Mouse (Mus musculus): ENCODE data around the gene Dusp1. TPM values are rescaled to one million over a fixed set of nuclear protein-coding genes. Genes with fewer than 3 reads are reported as not detected.
A peak's percentile ranks its signal among the peaks of the same experiment; 100 is the strongest.

Gene Dusp1
- total and polyA plus RNA-seq, 3 experiments: 61.4 to 122 (median 71.3) TPM

GRCm38 (mm10) chr17:26605636-26606035 is 43.7 kb upstream of the Dusp1 start:
- Histone ChIP-seq H3K9ac (ENCODE audit: low read depth, low read length) (no peak overlapping the region), H3K27ac (peak overlapping the region; percentile 57), H3K27me3 (ENCODE audit: control insufficient read depth, insufficient read depth, low read length) (no peaks in the 10 kb centered on the region), H3K79me2 (replicated peaks; ENCODE audit: control insufficient read depth, insufficient read depth, low read length) (no peaks in the 10 kb centered on the region; the same call in 1 of the 2 replicates), H3K4me1 (ENCODE audit: control insufficient read depth, insufficient read depth, low read length) (peaks cover 40% of the 10 kb centered on the region), H3K4me3 (no peak overlapping the region), H3K36me3 (ENCODE audit: control insufficient read depth, insufficient read depth, low read length) (no peaks in the 10 kb centered on the region)
- intact Hi-C loops (cut with DNase I): no loop called here
- TF ChIP-seq EP300 (IDR thresholded peaks at IDR 0.05; ENCODE audit: insufficient read depth, low read depth, low read length) (no peak), CTCF (IDR thresholded peaks at IDR 0.05) (no peak), POLR2A (IDR thresholded peaks at IDR 0.05; ENCODE audit: insufficient read depth, low read depth, low read length) (no peak)
- DNase-seq: peak in 1 of 2 experiments; percentile 48
- WGBS: 55% methylated on average over 4 of the region's 4 CpGs

- H3K79me2 ChIP-seq (replicated peaks; ENCODE audit: control insufficient read depth, insufficient read depth, low read length): no peaks in the 10 kb centered on the region; the same call in 1 of the 2 replicates
- TF ChIP-seq EP300 (IDR thresholded peaks at IDR 0.05; ENCODE audit: insufficient read depth, low read depth, low read length) (no peak), CTCF (IDR thresholded peaks at IDR 0.05) (no peak), POLR2A (IDR thresholded peaks at IDR 0.05; ENCODE audit: insufficient read depth, low read depth, low read length) (no peak)
- no peaks in the 10 kb centered on the region for H3K27me3 ChIP-seq (ENCODE audit: control insufficient read depth, insufficient read depth, low read length)
- peak overlapping the region; percentile 83 for H3K27ac ChIP-seq
- DNase-seq: no peak
- H3K4me1 ChIP-seq (ENCODE audit: control insufficient read depth, insufficient read depth, low read length): peaks cover 38% of the 10 kb centered on the region
- no peak overlapping the region for H3K9ac ChIP-seq (ENCODE audit: low read depth, low read length)
- intact Hi-C loops (cut with DNase I): loop anchor here (2.0 kb wide), 1 partner anchor 17 kb away; no protein-coding TSS in a partner anchor
- no peak overlapping the region for H3K4me3 ChIP-seq
- H3K36me3 ChIP-seq (ENCODE audit: control insufficient read depth, insufficient read depth, low read length): no peaks in the 10 kb centered on the region
- 74% methylated on average over 8 of the region's 8 CpGs for WGBS
These were observed 41.4 kb upstream of the Dusp1 start for GRCm38 (mm10) chr17:26603311-26603710.

GRCm38 (mm10) chr17:26602371-26602885 is 40.5 kb upstream of the Dusp1 start:
- Histone ChIP-seq H3K79me2 (replicated peaks; ENCODE audit: control insufficient read depth, insufficient read depth, low read length) (no peaks in the 10 kb centered on the region; the same call in 1 of the 2 replicates), H3K27me3 (ENCODE audit: control insufficient read depth, insufficient read depth, low read length) (no peaks in the 10 kb centered on the region), H3K4me1 (ENCODE audit: control insufficient read depth, insufficient read depth, low read length) (peaks cover 38% of the 10 kb centered on the region), H3K36me3 (ENCODE audit: control insufficient read depth, insufficient read depth, low read length) (no peaks in the 10 kb centered on the region), H3K4me3 (no peak overlapping the region), H3K27ac (peak overlapping the region; percentile 83), H3K9ac (ENCODE audit: low read depth, low read length) (peak overlapping the region; percentile 28)
- intact Hi-C loops (cut with DNase I): loop anchor here (2.0 kb wide), 1 partner anchor 18 kb away; no protein-coding TSS in a partner anchor
- WGBS: 38% methylated on average over 12 of the region's 12 CpGs
- peak; percentile 76 to 77 for DNase-seq
- TF ChIP-seq CTCF (IDR thresholded peaks at IDR 0.05) (no peak), POLR2A (IDR thresholded peaks at IDR 0.05; ENCODE audit: insufficient read depth, low read depth, low read length) (peak; percentile 50; the same call in 1 of the 2 replicates), EP300 (IDR thresholded peaks at IDR 0.05; ENCODE audit: insufficient read depth, low read depth, low read length) (peak; percentile 26; the same call in 1 of the 2 replicates)

- intact Hi-C loops (cut with DNase I): loop anchor here (2.0 kb wide), 1 partner anchor 19 kb away; no protein-coding TSS in a partner anchor
- no peak for DNase-seq
- no peaks in the 10 kb centered on the region for H3K27me3 ChIP-seq (ENCODE audit: control insufficient read depth, insufficient read depth, low read length)
- peaks cover 42% of the 10 kb centered on the region for H3K4me1 ChIP-seq (ENCODE audit: control insufficient read depth, insufficient read depth, low read length)
- H3K36me3 ChIP-seq (ENCODE audit: control insufficient read depth, insufficient read depth, low read length): no peaks in the 10 kb centered on the region
- TF ChIP-seq POLR2A (IDR thresholded peaks at IDR 0.05; ENCODE audit: insufficient read depth, low read depth, low read length) (no peak), CTCF (IDR thresholded peaks at IDR 0.05) (no peak), EP300 (IDR thresholded peaks at IDR 0.05; ENCODE audit: insufficient read depth, low read depth, low read length) (no peak)
- H3K79me2 ChIP-seq (replicated peaks; ENCODE audit: control insufficient read depth, insufficient read depth, low read length): no peaks in the 10 kb centered on the region; the same call in 1 of the 2 replicates
- peak overlapping the region; percentile 83 for H3K27ac ChIP-seq
- H3K4me3 ChIP-seq: no peak overlapping the region
- WGBS: 54% methylated on average over 6 of the region's 6 CpGs
- 0 out of 2 replicates have a peak overlapping the region, but pooled peaks have one; percentile 10 for H3K9ac ChIP-seq (ENCODE audit: low read depth, low read length)
These were observed 40.0 kb upstream of the Dusp1 start for GRCm38 (mm10) chr17:26601926-26602325.

- TF ChIP-seq POLR2A (IDR thresholded peaks at IDR 0.05; ENCODE audit: insufficient read depth, low read depth, low read length): no peak
- TF ChIP-seq CTCF (IDR thresholded peaks at IDR 0.05): no peak
- TF ChIP-seq EP300 (IDR thresholded peaks at IDR 0.05; ENCODE audit: insufficient read depth, low read depth, low read length): no peak
- H3K27ac ChIP-seq: peak overlapping the region; percentile 83
- peaks cover 43% of the 10 kb centered on the region for H3K4me1 ChIP-seq (ENCODE audit: control insufficient read depth, insufficient read depth, low read length)
- H3K4me3 ChIP-seq: no peak overlapping the region
- 58% methylated on average over 6 of the region's 6 CpGs for WGBS
- no peak for DNase-seq
- H3K36me3 ChIP-seq (ENCODE audit: control insufficient read depth, insufficient read depth, low read length): no peaks in the 10 kb centered on the region
- H3K79me2 ChIP-seq (replicated peaks; ENCODE audit: control insufficient read depth, insufficient read depth, low read length): no peaks in the 10 kb centered on the region; the same call in 1 of the 2 replicates
- H3K9ac ChIP-seq (ENCODE audit: low read depth, low read length): 0 out of 2 replicates have a peak overlapping the region, but pooled peaks have one; percentile 10
- H3K27me3 ChIP-seq (ENCODE audit: control insufficient read depth, insufficient read depth, low read length): no peaks in the 10 kb centered on the region
- intact Hi-C loops (cut with DNase I): no loop called here
These were observed 39.6 kb upstream of the Dusp1 start for GRCm38 (mm10) chr17:26601514-26601913.

GRCm38 (mm10) chr17:26600913-26601447 is 39.1 kb upstream of the Dusp1 start:
- intact Hi-C loops (cut with DNase I): no loop called here
- H3K4me1 ChIP-seq (ENCODE audit: control insufficient read depth, insufficient read depth, low read length): peaks cover 41% of the 10 kb centered on the region
- 42% methylated on average over 17 of the region's 17 CpGs for WGBS
- H3K9ac ChIP-seq (ENCODE audit: low read depth, low read length): no peak overlapping the region
- DNase-seq: no peak
- no peaks in the 10 kb centered on the region for H3K27me3 ChIP-seq (ENCODE audit: control insufficient read depth, insufficient read depth, low read length)
- no peaks in the 10 kb centered on the region for H3K36me3 ChIP-seq (ENCODE audit: control insufficient read depth, insufficient read depth, low read length)
- TF ChIP-seq CTCF (IDR thresholded peaks at IDR 0.05) (no peak), EP300 (IDR thresholded peaks at IDR 0.05; ENCODE audit: insufficient read depth, low read depth, low read length) (no peak), POLR2A (IDR thresholded peaks at IDR 0.05; ENCODE audit: insufficient read depth, low read depth, low read length) (no peak)
- H3K27ac ChIP-seq: peak overlapping the region; percentile 83
- no peak overlapping the region for H3K4me3 ChIP-seq
- no peaks in the 10 kb centered on the region; the same call in 1 of the 2 replicates for H3K79me2 ChIP-seq (replicated peaks; ENCODE audit: control insufficient read depth, insufficient read depth, low read length)

Measured in heart, adult 2 months (tissue).